Mouse (Mus musculus) T-helper 17 cell (primary cell): ENCODE results near the gene Galnt6.
"Not testable (repeated sequence)": the region's sequence is repeated elsewhere in the genome, so short reads cannot be mapped to it uniquely, and the experiment has no call there.

Experiments
- in situ Hi-C, 2 experiments: fragments of 300-600 bp; cut with MboI, MseI; formaldehyde crosslinking; loops; 1 replicate in 1 of 2; 2 replicates in 1 of 2; pipeline ENCODE4 v1.15.1; 2025; ENCODE audit warnings: high pct_unique_total_duplicates in 2 of 2

The Galnt6 gene

DNA sequence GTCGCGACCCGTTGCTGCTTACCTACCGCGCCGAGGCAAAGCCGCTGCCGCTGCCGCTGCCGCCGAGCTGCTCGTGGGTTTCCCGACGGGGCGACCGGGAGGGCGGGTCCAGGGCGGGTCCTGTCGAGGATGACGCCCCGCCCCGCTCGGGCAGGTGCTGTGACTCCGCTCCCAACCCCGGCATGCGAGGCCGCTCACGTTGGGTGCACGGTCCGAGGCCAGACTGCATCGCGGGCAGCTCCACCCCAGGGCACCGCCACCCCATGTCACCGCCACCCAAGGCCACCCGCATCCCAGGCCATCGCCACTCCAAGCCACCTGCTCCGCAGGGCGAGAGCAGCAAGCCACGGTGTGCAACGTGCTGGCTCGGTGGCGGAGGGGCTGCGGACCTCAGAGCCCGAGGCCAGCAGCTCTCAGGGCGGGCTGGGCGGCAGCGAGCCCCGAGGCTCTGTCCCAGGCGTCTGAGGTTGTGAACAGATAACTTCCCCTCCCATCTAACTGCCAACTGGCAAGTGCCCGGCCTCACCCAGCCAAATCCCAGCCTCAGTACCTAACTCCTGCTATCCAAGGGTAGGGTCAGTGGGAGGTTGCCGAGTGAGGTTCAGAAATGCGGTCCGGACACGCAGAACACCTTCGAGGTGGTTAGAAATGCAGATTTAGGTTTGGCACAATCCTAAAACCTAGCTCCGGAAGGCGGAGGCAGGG, at the start of gene Galnt6:
Galnt6 (minus strand) TSS at position 96 of the 705 bp plus-strand sequence.
- in situ Hi-C loops = loop anchor here in 1 of 2 experiments (5.0 kb wide), 1 partner anchor 33 kb away; the partner anchor contains the start of gene Slc4a8

DNA sequence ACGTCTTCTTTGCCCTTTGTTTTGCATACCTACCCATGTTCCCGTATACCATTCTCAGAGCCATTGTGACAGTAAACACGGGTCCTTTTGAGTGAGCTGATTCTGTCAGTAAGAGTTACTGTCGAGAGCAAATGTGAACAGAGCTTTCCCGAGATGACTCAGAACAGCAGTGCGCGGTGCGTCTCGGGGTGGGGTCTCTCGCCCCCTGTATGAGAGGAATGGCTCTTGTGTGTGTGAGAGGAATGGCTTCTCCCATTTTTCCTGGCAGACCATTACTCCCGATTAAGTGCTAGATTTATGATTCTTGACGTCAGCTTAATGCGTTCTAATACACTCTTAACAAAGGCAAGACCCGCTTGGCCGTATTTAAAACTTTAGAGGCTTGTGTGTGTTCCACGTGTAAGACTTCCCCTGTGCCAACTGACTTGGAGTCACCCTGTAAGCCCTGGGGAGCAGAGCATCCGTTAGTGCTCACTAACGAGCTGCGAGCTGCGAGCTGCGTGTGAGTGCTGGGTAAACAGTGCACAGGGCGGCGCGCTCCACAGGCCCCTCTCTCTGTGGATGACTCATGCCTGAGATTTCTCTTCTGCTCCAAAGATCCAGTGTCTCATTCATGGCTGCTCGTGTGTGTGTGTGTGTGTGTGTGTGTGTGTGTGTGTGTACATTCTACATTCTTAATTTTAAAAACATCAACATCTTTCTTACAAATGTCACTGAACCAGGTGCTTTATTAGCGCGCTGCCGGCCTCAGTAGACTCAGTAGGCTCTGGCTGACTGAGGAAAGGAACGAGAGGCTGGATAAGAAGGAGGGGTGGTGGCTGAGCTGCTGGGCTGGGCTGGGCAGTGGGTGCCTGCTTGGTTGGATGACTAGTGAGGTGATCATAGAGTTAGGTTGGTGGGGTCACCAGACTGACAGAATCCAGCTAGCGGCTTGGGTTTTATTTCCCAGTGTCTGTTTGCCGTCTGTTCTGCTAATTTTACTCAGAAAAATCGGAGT, 48.1 kb upstream of the Galnt6 start:
- in situ Hi-C loops = no loop called here

- in situ Hi-C loops = no loop called here
These were observed 47.2 kb upstream of the Galnt6 start for GRCm38 (mm10) chr15:100776424-100776823.

GRCm38 (mm10) chr15:100775189-100776166, 46.3 kb upstream of the Galnt6 start:
- in situ Hi-C loops = no loop called here

GRCm38 (mm10) chr15:100773859-100774258, 44.7 kb upstream of the Galnt6 start:
- in situ Hi-C loops = not testable (repeated sequence)

GRCm38 (mm10) chr15:100772685-100773084, 43.5 kb upstream of the Galnt6 start:
- in situ Hi-C loops = no loop called here

GRCm38 (mm10) chr15:100770338-100770737, 41.2 kb upstream of the Galnt6 start:
- in situ Hi-C loops = no loop called here

DNA sequence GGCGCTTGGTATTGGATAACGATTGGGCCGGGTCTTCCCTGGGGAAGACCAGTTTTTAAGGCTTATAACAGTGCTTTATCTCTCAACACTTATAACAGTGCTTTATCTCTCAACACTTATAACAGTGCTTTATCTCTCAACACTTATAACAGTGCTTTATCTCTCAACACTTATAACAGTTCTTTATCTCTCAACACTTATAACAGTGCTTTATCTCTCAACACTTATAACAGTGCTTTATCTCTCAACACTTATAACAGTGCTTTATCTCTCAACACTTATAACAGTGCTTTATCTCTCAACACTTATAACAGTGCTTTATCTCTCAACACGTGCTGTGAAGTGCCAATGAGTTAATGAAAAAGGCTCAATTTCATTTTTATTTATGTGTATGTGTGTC, 39.8 kb upstream of the Galnt6 start:
- in situ Hi-C loops = not testable (repeated sequence)

- in situ Hi-C loops = no loop called here
These were observed 38.7 kb upstream of the Galnt6 start for GRCm38 (mm10) chr15:100767851-100768250.

DNA sequence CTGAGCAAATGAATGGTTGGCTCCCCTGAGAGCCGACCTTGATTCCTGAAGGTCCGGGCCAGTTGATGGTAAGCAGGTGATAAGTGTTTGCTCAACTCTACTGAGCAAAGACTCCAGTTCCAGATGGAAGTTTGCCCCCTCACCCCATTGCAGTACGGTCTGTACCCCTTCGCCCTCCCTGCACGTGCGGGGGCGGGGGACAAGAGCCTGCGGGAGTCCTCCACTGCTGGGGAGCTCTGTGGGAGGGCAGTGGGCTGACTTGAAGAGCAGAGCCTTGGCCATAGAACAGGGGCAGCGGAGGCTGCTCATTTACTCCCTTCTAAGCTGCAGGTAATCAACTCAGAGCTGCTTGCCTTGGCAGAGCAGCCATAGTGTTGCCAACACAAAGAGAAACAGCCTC, 37.6 kb upstream of the Galnt6 start:
- in situ Hi-C loops = no loop called here

GRCm38 (mm10) chr15:100764163-100764951, 35.2 kb upstream of the Galnt6 start:
- in situ Hi-C loops = loop anchor here in 1 of 2 experiments (5.0 kb wide), 1 partner anchor 37 kb away; the partner anchor contains the start of gene Galnt6

- in situ Hi-C loops = loop anchor here in 1 of 2 experiments (5.0 kb wide), 1 partner anchor 35 kb away; the partner anchor contains the start of gene Galnt6
These were observed 33.5 kb upstream of the Galnt6 start for GRCm38 (mm10) chr15:100762649-100763048.

DNA sequence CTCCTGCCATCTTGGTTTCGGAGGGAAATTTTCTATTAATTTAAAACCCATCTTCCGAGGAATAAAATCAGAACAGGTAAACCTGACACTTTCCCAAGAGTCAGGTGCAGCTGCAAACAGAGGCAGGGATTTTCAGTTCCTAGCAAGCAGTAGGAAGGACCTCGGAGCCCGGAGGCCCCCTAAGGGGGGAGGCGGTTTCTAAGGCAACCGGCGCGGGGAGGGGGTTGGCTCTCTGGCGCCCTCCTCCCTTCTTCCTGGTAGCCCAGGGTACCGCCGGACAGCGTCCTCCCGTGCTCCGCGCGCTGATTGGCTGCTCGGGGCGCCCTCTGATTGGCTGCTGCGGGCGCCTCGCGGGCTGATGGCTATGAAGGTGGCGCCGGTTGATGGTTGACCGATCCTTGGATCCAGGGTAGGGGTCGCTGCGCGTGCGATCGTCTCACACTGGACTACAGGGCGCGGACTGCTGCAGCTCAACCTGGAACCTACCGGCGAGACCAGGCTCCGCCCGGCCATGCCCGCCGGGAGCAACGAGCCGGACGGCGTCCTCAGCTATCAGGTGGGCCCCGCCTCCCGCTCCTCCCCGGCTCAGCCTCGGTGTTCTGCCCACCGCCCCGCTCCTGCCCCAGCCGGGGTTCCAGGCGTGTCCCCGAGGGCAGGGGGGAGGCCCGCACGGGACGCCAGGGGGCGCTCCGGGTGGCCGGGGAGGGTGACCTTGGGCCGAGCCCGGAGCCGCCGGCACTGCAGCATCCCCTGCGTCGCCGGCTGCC, 32.4 kb upstream of the Galnt6 start, which contains the start of gene Slc4a8:
Slc4a8 (plus strand) TSS at position 329 of the 767 bp plus-strand sequence.
- in situ Hi-C loops = loop anchor here in 1 of 2 experiments (5.0 kb wide), 1 partner anchor 34 kb away; the partner anchor contains the start of gene Galnt6

DNA sequence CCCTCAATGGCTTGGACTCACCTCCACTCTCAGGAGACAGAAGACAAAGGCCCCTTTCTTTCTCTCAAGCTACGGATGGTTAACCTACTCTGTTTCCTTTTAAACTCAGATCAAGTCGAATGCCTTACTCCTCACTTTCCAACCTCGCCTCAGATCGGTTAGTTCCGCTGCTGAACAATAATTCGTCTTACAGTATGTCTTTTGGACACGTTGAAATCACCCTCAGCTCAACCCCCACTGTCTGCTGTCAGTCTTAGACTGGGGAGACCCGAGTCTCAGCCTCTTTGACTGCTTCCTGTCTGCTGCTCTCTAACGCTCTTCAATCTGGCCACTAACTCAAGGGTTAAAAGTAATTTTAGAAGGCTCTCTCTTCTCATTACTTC, 31.9 kb upstream of the Galnt6 start:
- in situ Hi-C loops = loop anchor here in 1 of 2 experiments (5.0 kb wide), 1 partner anchor 34 kb away; the partner anchor contains the start of gene Galnt6

GRCm38 (mm10) chr15:100759286-100759685, 30.1 kb upstream of the Galnt6 start:
- in situ Hi-C loops = loop anchor here in 1 of 2 experiments (10.0 kb wide), 1 partner anchor 1446 kb away; the partner anchor contains the start of genes Csad and Zfp740

- in situ Hi-C loops = loop anchor here in 1 of 2 experiments (10.0 kb wide), 1 partner anchor 1447 kb away; the partner anchor contains the start of genes Csad and Zfp740
These were observed 28.4 kb upstream of the Galnt6 start for GRCm38 (mm10) chr15:100757527-100757978.

DNA sequence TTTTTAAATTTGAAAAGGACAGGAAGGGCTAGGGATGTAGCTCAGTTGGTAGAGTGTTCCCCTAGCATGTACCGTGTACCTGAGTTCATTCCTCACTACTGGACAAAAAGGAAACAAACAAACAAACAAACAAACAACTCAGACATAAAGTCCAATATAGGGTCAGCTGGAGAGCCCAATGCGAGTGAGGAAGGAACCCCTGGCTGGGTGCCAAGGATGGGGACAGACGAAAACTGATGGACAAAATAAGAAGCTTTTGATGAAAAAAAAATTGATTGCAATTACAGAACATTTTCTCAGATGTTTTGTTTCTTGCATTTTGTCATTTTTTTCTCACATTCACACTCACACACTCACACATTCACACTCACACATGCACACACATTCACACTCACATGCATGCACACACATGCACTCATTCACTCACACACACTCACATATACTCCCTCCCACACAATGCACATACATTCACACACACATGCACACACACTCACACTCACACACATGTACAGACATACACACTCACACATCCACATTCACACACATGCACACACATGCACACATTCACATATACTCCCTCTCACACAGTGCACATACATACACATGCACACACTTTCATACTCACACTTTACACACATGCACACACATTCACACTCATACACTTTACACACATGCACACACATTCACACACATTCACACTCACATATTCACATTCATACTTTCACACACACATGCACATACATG, 26.9 kb upstream of the Galnt6 start:
- in situ Hi-C loops = loop anchor here in 1 of 2 experiments (10.0 kb wide), 1 partner anchor 1449 kb away; the partner anchor contains the start of genes Csad and Zfp740

GRCm38 (mm10) chr15:100755498-100755859, 26.3 kb upstream of the Galnt6 start:
- in situ Hi-C loops = loop anchor here in 1 of 2 experiments (10.0 kb wide), 1 partner anchor 1449 kb away; the partner anchor contains the start of genes Csad and Zfp740
